Comparison of ENCODE assay signal across 19 mouse cellular contexts in genomic region chr1:24700241-24700640, GRCm38 (mm10). TPM values are rescaled to one million over a fixed set of nuclear protein-coding genes. Genes with fewer than 3 reads are reported as not detected.
DNase-seq lines count a peak whose midpoint lies in the region; ATAC-seq and TF ChIP-seq lines count a peak whose summit lies in the region.
"Had no signal": no experiment of that assay in that cellular context is flagged by ENCODE, and none has a peak within 500 bp of the region (broad histone marks: within the 10 kb centered on the region; RNA-seq: fewer than 3 reads in every experiment).

No protein-coding gene starts in this region.

- no peaks in the 10 kb centered on the region for H3K9me3 ChIP-seq in intestine, postnatal 0 days (ENCODE audit: control insufficient read depth)
- no peaks in the 10 kb centered on the region for H3K9me3 ChIP-seq in neural tube, embryonic 15.5 days (replicated peaks)
- H3K9me3 ChIP-seq: embryonic facial prominence, embryonic 13.5 days; heart, embryonic 12.5 days; hindbrain, embryonic 15.5 days; lung, embryonic 15.5 days had no signal

- TF ChIP-seq CTCF in liver, adult 2 months (IDR thresholded peaks at IDR 0.05; ENCODE audit: low read depth, low read length), result no peak
- TF ChIP-seq CTCF in intestine, postnatal 0 days (IDR thresholded peaks at IDR 0.05; ENCODE audit: low read depth), result no peak

- peak overlapping the region; percentile 75 for H3K27ac ChIP-seq in liver, adult 2 months (replicated peaks; ENCODE audit: insufficient read depth, low read depth, low read length)
- H3K27ac ChIP-seq in intestine, postnatal 0 days (ENCODE audit: low read depth, low read length), result 0 out of 2 replicates have a peak overlapping the region, but pooled peaks have one; percentile 46
- H3K27ac ChIP-seq in neural tube, embryonic 15.5 days (replicated peaks), result no peak overlapping the region
- H3K27ac ChIP-seq: embryonic facial prominence, embryonic 13.5 days; hindbrain, embryonic 15.5 days; lung, embryonic 15.5 days had no signal

- no peak for TF ChIP-seq POLR2A in liver, adult 2 months (IDR thresholded peaks at IDR 0.05; ENCODE audit: extremely low read depth, insufficient read depth, low read length)

- peaks cover 2% of the 10 kb centered on the region; the same call in 1 of the 2 replicates for H3K36me3 ChIP-seq in liver, adult 2 months (ENCODE audit: control insufficient read depth, insufficient read depth, low read length)
- H3K36me3 ChIP-seq in intestine, postnatal 0 days (ENCODE audit: control insufficient read depth, insufficient read depth), result 0 out of 2 replicates have a peak, but pooled peaks cover 5% of the 10 kb centered on the region
- H3K36me3 ChIP-seq in neural tube, embryonic 15.5 days, result peaks cover 5% of the 10 kb centered on the region; the same call in 1 of the 2 replicates
- H3K36me3 ChIP-seq: embryonic facial prominence, embryonic 13.5 days; heart, embryonic 12.5 days; hindbrain, embryonic 15.5 days; lung, embryonic 15.5 days had no signal

- H3K4me1 ChIP-seq in liver, adult 2 months (ENCODE audit: control insufficient read depth, insufficient read depth, low read length), result peaks cover 23% of the 10 kb centered on the region
- peaks cover 8% of the 10 kb centered on the region for H3K4me1 ChIP-seq in intestine, postnatal 0 days (replicated peaks; ENCODE audit: control insufficient read depth, insufficient read depth, low read length)
- H3K4me1 ChIP-seq in neural tube, embryonic 15.5 days, result 0 out of 2 replicates have a peak, but pooled peaks cover 3% of the 10 kb centered on the region

- H3K27me3 ChIP-seq in liver, adult 2 months (ENCODE audit: control insufficient read depth, insufficient read depth, low read length), result no peaks in the 10 kb centered on the region
- H3K27me3 ChIP-seq in intestine, postnatal 0 days (replicated peaks; ENCODE audit: control insufficient read depth, insufficient read depth, low read length), result no peaks in the 10 kb centered on the region
- no peaks in the 10 kb centered on the region for H3K27me3 ChIP-seq in neural tube, embryonic 15.5 days (replicated peaks)
- H3K27me3 ChIP-seq: embryonic facial prominence, embryonic 13.5 days; heart, embryonic 12.5 days; hindbrain, embryonic 15.5 days; lung, embryonic 15.5 days; Patski had no signal

- WGBS in liver, adult 2 months, result 10% methylated on average over 5 of the region's 5 CpGs
- 34% methylated on average over 5 of the region's 5 CpGs for WGBS in intestine, postnatal 0 days
- WGBS in neural tube, embryonic 15.5 days, result 93% methylated on average over 5 of the region's 5 CpGs

- DNase-seq in kidney, adult 11 months, result peak; percentile 37
- no peak for DNase-seq in kidney, postnatal 10 days
- DNase-seq in liver, adult 2 months (ENCODE audit: extremely low read depth, low read depth, low spot score), result peak; percentile 95
- DNase-seq in liver, result no peak
- DNase-seq in yolk sac, embryonic 10.5 days (ENCODE audit: low spot score), result peak; percentile 54
- DNase-seq: adrenal gland, postnatal 25 days; cerebellum, adult 8-10 months; gastrocnemius, postnatal 25 days; left cerebral cortex, postnatal 4 days; midbrain, embryonic 14.5 days; thymus, adult 18-20 months had no signal

- ATAC-seq in intestine, postnatal 0 days, result peak; percentile 83
- no peak for ATAC-seq in neural tube, embryonic 15.5 days (ENCODE audit: low FRiP score)
- ATAC-seq: activated CD4-positive, CD25-positive, alpha-beta regulatory T cell, adult 4 months; Patski had no signal

- H3K4me3 ChIP-seq in liver, adult 2 months (ENCODE audit: insufficient read depth, low read depth, low read length), result no peak overlapping the region
- no peak overlapping the region for H3K4me3 ChIP-seq in intestine, postnatal 0 days (ENCODE audit: low read depth, low read length)
- no peak overlapping the region for H3K4me3 ChIP-seq in neural tube, embryonic 15.5 days (replicated peaks)
- H3K4me3 ChIP-seq: embryonic facial prominence, embryonic 13.5 days; heart, embryonic 12.5 days; hindbrain, embryonic 15.5 days; lung, embryonic 15.5 days had no signal

- H3K79me2 ChIP-seq in liver, adult 2 months (ENCODE audit: control insufficient read depth, insufficient read depth, low read length), result peaks cover 11% of the 10 kb centered on the region; the same call in 1 of the 2 replicates

- no peak overlapping the region for H3K9ac ChIP-seq in liver, adult 2 months (ENCODE audit: low read depth, low read length)
- no peak overlapping the region for H3K9ac ChIP-seq in intestine, postnatal 0 days (ENCODE audit: low read depth, low read length)
- H3K9ac ChIP-seq in neural tube, embryonic 15.5 days (replicated peaks), result no peak overlapping the region
- H3K9ac ChIP-seq: embryonic facial prominence, embryonic 13.5 days; heart, embryonic 12.5 days; hindbrain, embryonic 15.5 days; lung, embryonic 15.5 days had no signal

- no peak overlapping the region for H3K4me2 ChIP-seq in intestine, postnatal 0 days (replicated peaks; ENCODE audit: low read depth)
- H3K4me2 ChIP-seq in neural tube, embryonic 15.5 days, result no peak overlapping the region
- H3K4me2 ChIP-seq: embryonic facial prominence, embryonic 13.5 days; hindbrain, embryonic 15.5 days; lung, embryonic 15.5 days had no signal

RNA-seq across cellular contexts. Expression of gene Lmbrd1, which starts 21.8 kb away (rescaled TPM):
- 70.9 and 75.6 TPM in 2 replicates for total RNA-seq in liver, adult 2 months (2014; rRNA removed)
- polyA plus RNA-seq in liver, adult 2 months (2012; rRNA removed), result 29.6 and 29.7 TPM in 2 replicates
- polyA plus RNA-seq in intestine, postnatal 0 days (2015; fragmentation: Nextera tagmentation; extraction: Ambion mirVana), result 68.8 and 73.7 TPM in 2 replicates
- 48.9 and 49.7 TPM in 2 replicates for polyA plus RNA-seq in neural tube, embryonic 15.5 days (2015; fragmentation: Nextera tagmentation; extraction: Ambion mirVana)

Comparison
In these comparisons a context has a peak if more than half of its experiments do, and no peak if none do; other contexts are left out.
1. DNase-seq: peak in kidney, adult 11 months (single experiment), liver, adult 2 months (single experiment) and yolk sac, embryonic 10.5 days (single experiment); none in kidney, postnatal 10 days (single experiment) and liver (single experiment).